Mouse (Mus musculus) liver, adult 2 months (tissue): ENCODE measurements around the gene Det1.

ENCODE experiments used
- CTCF ChIP-seq: fragments of 200-500 bp; IDR thresholded peaks from 2 replicates; pipeline ENCODE4 v1.5.1; 2011; ENCODE audit warnings: low read depth, low read length, control low read depth
- POLR2A ChIP-seq: fragments of 200-500 bp; IDR thresholded peaks from 2 replicates; pipeline ENCODE4 v1.6.1; 2011; ENCODE audit warnings: low read length, control low read depth; ENCODE audit not compliant: insufficient read depth; ENCODE audit errors: extremely low read depth

GRCm38 (mm10) chr7:78793895-78794570 is 53.0 kb downstream of the Det1 start:
- TF ChIP-seq CTCF, result no peak
- TF ChIP-seq POLR2A, result no peak
